Mouse (Mus musculus): ENCODE data around the gene Afap1. TPM values are rescaled to one million over a fixed set of nuclear protein-coding genes. Genes with fewer than 3 reads are reported as not detected.
A peak's percentile ranks its signal among the peaks of the same experiment; 100 is the strongest.

The Afap1 gene
- polyA plus RNA-seq, 1 experiment, result 17.2 TPM

- Histone ChIP-seq H3K4me1 (ENCODE audit: control insufficient read depth, insufficient read depth, low read length) (peaks cover 38% of the 10 kb centered on the region), H3K4me3 (ENCODE audit: insufficient read depth, low read depth, low read length) (no peak overlapping the region), H3K27ac (ENCODE audit: insufficient read depth, low read depth, low read length) (no peak overlapping the region), H3K27me3 (replicated peaks; ENCODE audit: control insufficient read depth, insufficient read depth, low read length) (no peaks in the 10 kb centered on the region), H3K36me3 (ENCODE audit: control insufficient read depth, insufficient read depth, low read length) (no peaks in the 10 kb centered on the region)
- 52% methylated on average over 8 of the region's 8 CpGs for WGBS
- no peak for DNase-seq
- TF ChIP-seq CTCF (conservative IDR thresholded peaks at IDR 0.05; ENCODE audit: insufficient read depth, insufficient read length, low read depth, low read length) (no peak), POLR2A (IDR thresholded peaks at IDR 0.05; ENCODE audit: low read depth, low read length) (no peak)
Measured at GRCm38 (mm10) chr5:35905283-35905682, 12.2 kb downstream of the Afap1 start.

GRCm38 (mm10) chr5:35907090-35907489 is 14.0 kb downstream of the Afap1 start:
- 61% methylated on average over 4 of the region's 4 CpGs for WGBS
- DNase-seq, result no peak
- Histone ChIP-seq H3K27me3 (replicated peaks; ENCODE audit: control insufficient read depth, insufficient read depth, low read length) (no peaks in the 10 kb centered on the region), H3K36me3 (ENCODE audit: control insufficient read depth, insufficient read depth, low read length) (no peaks in the 10 kb centered on the region), H3K4me1 (ENCODE audit: control insufficient read depth, insufficient read depth, low read length) (peaks cover 32% of the 10 kb centered on the region), H3K27ac (ENCODE audit: insufficient read depth, low read depth, low read length) (no peak overlapping the region; the same call in none of the 2 replicates), H3K4me3 (ENCODE audit: insufficient read depth, low read depth, low read length) (no peak overlapping the region)
- TF ChIP-seq CTCF (conservative IDR thresholded peaks at IDR 0.05; ENCODE audit: insufficient read depth, insufficient read length, low read depth, low read length) (no peak), POLR2A (IDR thresholded peaks at IDR 0.05; ENCODE audit: low read depth, low read length) (no peak)

DNA sequence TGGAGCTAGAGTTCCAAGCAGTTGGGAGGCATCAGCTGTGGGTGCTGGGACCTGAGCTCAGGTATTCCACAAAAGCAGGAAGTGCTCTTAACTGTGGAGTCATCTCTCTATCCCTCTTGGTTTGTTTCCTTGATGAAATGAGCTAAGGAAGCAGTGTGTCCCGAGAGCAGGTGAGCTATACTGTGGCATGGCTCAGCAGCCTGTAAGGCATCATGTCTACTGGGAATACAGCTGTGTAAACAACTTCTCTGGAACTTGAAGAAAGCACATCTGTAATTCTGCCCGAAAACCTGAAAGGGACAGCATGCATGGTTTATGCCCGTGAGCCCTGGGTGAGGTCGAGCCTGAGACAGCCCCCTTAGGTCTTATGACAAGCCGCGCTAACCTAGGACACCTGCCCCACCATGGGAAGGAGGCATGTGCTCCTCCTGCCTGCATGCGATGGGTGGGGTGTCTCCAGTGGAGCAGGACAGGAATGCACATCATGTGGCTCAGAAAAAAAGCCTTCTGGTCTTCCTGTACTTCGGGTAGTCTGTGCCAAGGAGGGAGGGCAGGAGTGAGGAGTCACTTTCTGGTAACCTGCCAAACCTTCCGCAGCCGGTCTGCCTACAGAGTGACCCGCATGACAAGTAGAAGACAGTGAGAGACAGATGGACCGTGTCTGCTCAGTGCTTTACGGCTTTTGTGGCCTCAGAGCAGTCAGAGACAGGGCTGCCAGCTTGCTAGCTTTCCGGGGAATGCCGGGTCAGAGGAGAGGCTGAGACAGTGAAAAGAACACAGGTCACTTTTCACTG is 14.7 kb downstream of the Afap1 start:
- Histone ChIP-seq H3K4me3 (ENCODE audit: insufficient read depth, low read depth, low read length) (no peak overlapping the region), H3K36me3 (ENCODE audit: control insufficient read depth, insufficient read depth, low read length) (no peaks in the 10 kb centered on the region), H3K27ac (ENCODE audit: insufficient read depth, low read depth, low read length) (peak overlapping the region; percentile 59), H3K27me3 (replicated peaks; ENCODE audit: control insufficient read depth, insufficient read depth, low read length) (no peaks in the 10 kb centered on the region), H3K4me1 (ENCODE audit: control insufficient read depth, insufficient read depth, low read length) (peaks cover 32% of the 10 kb centered on the region)
- 7% methylated on average over 15 of the region's 15 CpGs for WGBS
- TF ChIP-seq CTCF (conservative IDR thresholded peaks at IDR 0.05; ENCODE audit: insufficient read depth, insufficient read length, low read depth, low read length) (no peak), POLR2A (IDR thresholded peaks at IDR 0.05; ENCODE audit: low read depth, low read length) (no peak)
- DNase-seq, result peak; percentile 96

- Histone ChIP-seq H3K27me3 (replicated peaks; ENCODE audit: control insufficient read depth, insufficient read depth, low read length) (no peaks in the 10 kb centered on the region), H3K27ac (ENCODE audit: insufficient read depth, low read depth, low read length) (peak overlapping the region; percentile 55), H3K4me1 (ENCODE audit: control insufficient read depth, insufficient read depth, low read length) (peaks cover 32% of the 10 kb centered on the region), H3K36me3 (ENCODE audit: control insufficient read depth, insufficient read depth, low read length) (no peaks in the 10 kb centered on the region), H3K4me3 (ENCODE audit: insufficient read depth, low read depth, low read length) (no peak overlapping the region)
- no peak for TF ChIP-seq CTCF (conservative IDR thresholded peaks at IDR 0.05; ENCODE audit: insufficient read depth, insufficient read length, low read depth, low read length)
- no peak for TF ChIP-seq POLR2A (IDR thresholded peaks at IDR 0.05; ENCODE audit: low read depth, low read length)
- 32% methylated on average over 13 of the region's 13 CpGs for WGBS
- peak; percentile 78 for DNase-seq
Measured at GRCm38 (mm10) chr5:35908626-35909443, 15.7 kb downstream of the Afap1 start.

- 74% methylated on average over 12 of the region's 12 CpGs for WGBS
- TF ChIP-seq CTCF (conservative IDR thresholded peaks at IDR 0.05; ENCODE audit: insufficient read depth, insufficient read length, low read depth, low read length), result no peak
- no peak for TF ChIP-seq POLR2A (IDR thresholded peaks at IDR 0.05; ENCODE audit: low read depth, low read length)
- Histone ChIP-seq H3K4me1 (ENCODE audit: control insufficient read depth, insufficient read depth, low read length) (0 out of 2 replicates have a peak, but pooled peaks cover 4% of the 10 kb centered on the region), H3K27ac (ENCODE audit: insufficient read depth, low read depth, low read length) (no peak overlapping the region), H3K27me3 (replicated peaks; ENCODE audit: control insufficient read depth, insufficient read depth, low read length) (no peaks in the 10 kb centered on the region), H3K4me3 (ENCODE audit: insufficient read depth, low read depth, low read length) (no peak overlapping the region), H3K36me3 (ENCODE audit: control insufficient read depth, insufficient read depth, low read length) (no peaks in the 10 kb centered on the region)
- DNase-seq, result no peak
Measured at GRCm38 (mm10) chr5:35915629-35916300, 22.6 kb downstream of the Afap1 start.

- peaks cover 12% of the 10 kb centered on the region for H3K4me1 ChIP-seq (ENCODE audit: control insufficient read depth, insufficient read depth, low read length)
- H3K4me3 ChIP-seq (ENCODE audit: insufficient read depth, low read depth, low read length), result no peak overlapping the region
- no peaks in the 10 kb centered on the region for H3K27me3 ChIP-seq (replicated peaks; ENCODE audit: control insufficient read depth, insufficient read depth, low read length)
- no peak overlapping the region for H3K27ac ChIP-seq (ENCODE audit: insufficient read depth, low read depth, low read length)
- no peaks in the 10 kb centered on the region for H3K36me3 ChIP-seq (ENCODE audit: control insufficient read depth, insufficient read depth, low read length)
- WGBS, result 67% methylated on average over 5 of the region's 5 CpGs
- no peak for TF ChIP-seq CTCF (conservative IDR thresholded peaks at IDR 0.05; ENCODE audit: insufficient read depth, insufficient read length, low read depth, low read length)
- TF ChIP-seq POLR2A (IDR thresholded peaks at IDR 0.05; ENCODE audit: low read depth, low read length), result no peak
- no peak for DNase-seq
Measured at GRCm38 (mm10) chr5:35916666-35917065, 23.5 kb downstream of the Afap1 start.

All from kidney, adult 2 months (tissue).